Mouse (Mus musculus) forebrain, embryonic 11.5 days (tissue): ENCODE results near the gene Bhlhe40. TPM values are rescaled to one million over a fixed set of nuclear protein-coding genes. Genes with fewer than 3 reads are reported as not detected.

ENCODE experiments used
- ATAC-seq: fragments of 200-750 bp; cut with Nextera tagmentation; replicated peaks from 2 replicates; pipeline ENCODE4 v1.8.0; 2017; ENCODE audit warnings: moderate TSS enrichment; ENCODE audit not compliant: low FRiP score
- DNase-seq: peaks from one replicate; pipeline ENCODE4 v3.0.0-alpha.2; 2017; ENCODE audit warnings: low spot score
- H3K27ac ChIP-seq: fragments of 300-500 bp; sonication (generic); 2 replicates; pipeline ENCODE4 v1.5.1; 2014; ENCODE audit warnings: low read depth, low read length
- H3K27me3 ChIP-seq: fragments of 300-500 bp; sonication (generic); 2 replicates; pipeline ENCODE4 v1.6.1; 2014; ENCODE audit warnings: mild to moderate bottlenecking, low read length, mixed read lengths; ENCODE audit not compliant: control insufficient read depth, insufficient read depth
- H3K36me3 ChIP-seq: fragments of 300-500 bp; sonication (generic); 2 replicates; pipeline ENCODE4 v1.6.1; 2014; ENCODE audit warnings: mild to moderate bottlenecking, low read length, moderate library complexity, mixed read lengths; ENCODE audit not compliant: control insufficient read depth, insufficient read depth
- H3K4me1 ChIP-seq: fragments of 300-500 bp; sonication (generic); replicated peaks from 2 replicates; pipeline ENCODE4 v1.6.1; 2014; ENCODE audit warnings: low read length, mixed read lengths; ENCODE audit not compliant: control insufficient read depth, insufficient read depth
- H3K4me2 ChIP-seq: fragments of 300-500 bp; sonication (generic); 2 replicates; pipeline ENCODE4 v1.6.1; 2014; ENCODE audit warnings: low read depth, mild to moderate bottlenecking, low read length, moderate library complexity, mixed read lengths; ENCODE audit not compliant: severe bottlenecking
- H3K4me3 ChIP-seq: fragments of 300-500 bp; sonication (generic); 2 replicates; pipeline ENCODE4 v1.5.1; 2014; ENCODE audit warnings: low read depth, low read length
- H3K9ac ChIP-seq: fragments of 300-500 bp; sonication (generic); 2 replicates; pipeline ENCODE4 v1.6.1; 2014; ENCODE audit warnings: low read length
- H3K9me3 ChIP-seq: fragments of 300-500 bp; sonication (generic); 2 replicates; pipeline ENCODE4 v1.6.1; 2016; ENCODE audit warnings: low read length, mixed read lengths; ENCODE audit not compliant: control insufficient read depth
- WGBS: fragments of 180-500 bp; shearing (Covaris S2); extraction: QIAGEN DNeasy Blood & Tissue Kit; methylation state at CpG from one replicate; pipeline ENCODE4 v1.1.7; 2014; 5-methylcytosine and 5-hydroxymethylcytosine counted together
- polyA plus RNA-seq: library from polyadenylated mRNA; unstranded; fragments of >200 nt; fragmentation: Nextera tagmentation; extraction: Ambion mirVana; gene quantifications from 2 replicates; pipeline ENCODE4 v1.2.1, GENCODE M21; 2014

Bhlhe40 gene
- polyA plus RNA-seq, 1 experiment from 2014 or later = 6.9 TPM

DNA sequence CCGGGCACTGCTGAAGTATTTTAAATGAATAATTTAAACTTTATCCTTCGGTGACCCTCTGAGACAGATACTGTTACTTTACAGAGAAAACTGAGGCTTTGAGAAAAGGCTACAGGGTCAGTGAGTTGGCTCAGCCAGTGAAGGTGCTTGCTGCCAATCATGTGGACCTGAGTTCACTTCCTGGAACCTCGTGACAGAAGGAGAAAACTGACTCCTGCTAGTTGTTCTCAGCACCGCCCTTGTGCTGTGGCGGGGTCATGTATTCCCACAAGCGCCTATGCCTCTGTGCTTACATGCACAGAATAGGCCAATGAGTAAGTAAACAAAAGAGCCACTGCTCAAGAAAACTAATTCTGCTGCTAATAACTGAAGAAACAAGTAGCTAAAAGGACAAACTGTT is 17.4 kb upstream of the Bhlhe40 start:
- no peaks in the 10 kb centered on the region for H3K27me3 ChIP-seq
- no peak overlapping the region for H3K9ac ChIP-seq
- DNase-seq (no peak), ATAC-seq (no peak)
- H3K9me3 ChIP-seq = no peaks in the 10 kb centered on the region
- WGBS = 70% methylated on average over 6 of the region's 6 CpGs
- H3K27ac ChIP-seq = no peak overlapping the region
- no peak overlapping the region for H3K4me3 ChIP-seq
- H3K4me2 ChIP-seq = no peak overlapping the region
- no peaks in the 10 kb centered on the region for H3K36me3 ChIP-seq
- no peaks in the 10 kb centered on the region for H3K4me1 ChIP-seq

DNA sequence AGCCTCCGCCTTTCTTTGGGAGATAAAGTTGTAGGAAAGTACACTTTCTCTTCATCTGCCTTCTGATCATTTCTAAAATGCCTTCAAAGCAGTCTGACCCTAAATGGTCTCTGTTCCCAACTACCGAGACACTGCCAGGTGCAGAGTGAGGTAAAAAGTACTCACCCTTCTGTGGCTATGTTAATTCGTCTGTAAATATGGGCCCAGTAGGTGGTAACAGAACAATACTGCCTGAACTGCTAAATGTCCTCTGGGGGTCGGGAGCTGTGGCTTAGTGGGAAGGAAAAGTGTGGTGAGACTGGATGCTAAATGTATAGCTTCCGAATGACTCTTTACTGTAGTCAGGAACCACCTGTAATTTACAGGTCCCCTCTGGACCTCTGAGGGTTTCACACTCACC is 16.1 kb upstream of the Bhlhe40 start:
- Histone ChIP-seq H3K4me3 (no peak overlapping the region), H3K36me3 (no peaks in the 10 kb centered on the region), H3K4me1 (no peaks in the 10 kb centered on the region), H3K9me3 (no peaks in the 10 kb centered on the region), H3K27ac (no peak overlapping the region), H3K9ac (no peak overlapping the region), H3K4me2 (no peak overlapping the region), H3K27me3 (no peaks in the 10 kb centered on the region)
- DNase-seq (no peak), ATAC-seq (no peak)
- 45% methylated on average over 5 of the region's 5 CpGs for WGBS

DNA sequence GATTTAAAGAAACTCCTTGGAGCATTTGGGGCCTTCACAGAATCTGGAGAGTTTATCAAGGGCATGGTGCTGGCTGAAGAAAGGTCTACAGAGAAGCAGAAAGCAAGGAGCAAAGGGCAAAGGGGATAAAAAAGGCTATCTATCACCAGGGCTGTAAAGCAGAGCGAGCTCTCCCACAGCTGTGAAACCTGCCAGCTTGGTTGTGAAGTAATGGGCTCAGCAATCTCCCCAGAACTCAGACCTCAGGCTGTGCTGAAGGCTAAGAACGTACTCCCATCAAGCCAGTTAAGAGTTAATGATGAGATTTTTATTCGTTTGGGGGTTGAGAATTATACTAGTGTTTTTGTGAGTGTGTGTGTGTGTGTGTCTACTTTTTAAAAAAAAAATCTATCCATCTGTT is 13.3 kb upstream of the Bhlhe40 start:
- Histone ChIP-seq H3K4me2 (no peak overlapping the region), H3K27ac (no peak overlapping the region), H3K36me3 (no peaks in the 10 kb centered on the region), H3K4me1 (no peaks in the 10 kb centered on the region), H3K9ac (no peak overlapping the region), H3K4me3 (no peak overlapping the region), H3K9me3 (no peaks in the 10 kb centered on the region), H3K27me3 (no peaks in the 10 kb centered on the region)
- DNase-seq (no peak), ATAC-seq (no peak)
- 65% methylated on average over 3 of the region's 3 CpGs for WGBS

DNA sequence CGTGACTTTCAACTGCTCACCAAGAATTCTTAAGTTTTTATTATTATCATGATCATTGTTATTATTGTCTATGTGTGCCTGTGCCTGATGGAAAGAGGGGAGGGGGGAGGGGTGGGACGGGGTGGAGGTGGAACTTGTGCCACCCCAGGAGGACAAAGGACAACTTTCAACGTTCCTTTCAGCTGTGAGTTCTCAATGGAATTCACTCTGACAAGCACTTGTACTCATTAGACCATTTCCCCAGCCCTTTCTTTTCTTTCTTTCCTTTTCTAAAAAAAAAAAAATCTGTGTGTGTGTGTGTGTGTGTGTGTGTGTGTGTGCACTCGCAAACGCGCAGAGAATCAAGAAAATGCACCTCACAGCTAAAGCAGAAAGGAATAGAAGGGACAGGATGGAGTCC is 12.4 kb upstream of the Bhlhe40 start:
- no peaks in the 10 kb centered on the region for H3K36me3 ChIP-seq

DNA sequence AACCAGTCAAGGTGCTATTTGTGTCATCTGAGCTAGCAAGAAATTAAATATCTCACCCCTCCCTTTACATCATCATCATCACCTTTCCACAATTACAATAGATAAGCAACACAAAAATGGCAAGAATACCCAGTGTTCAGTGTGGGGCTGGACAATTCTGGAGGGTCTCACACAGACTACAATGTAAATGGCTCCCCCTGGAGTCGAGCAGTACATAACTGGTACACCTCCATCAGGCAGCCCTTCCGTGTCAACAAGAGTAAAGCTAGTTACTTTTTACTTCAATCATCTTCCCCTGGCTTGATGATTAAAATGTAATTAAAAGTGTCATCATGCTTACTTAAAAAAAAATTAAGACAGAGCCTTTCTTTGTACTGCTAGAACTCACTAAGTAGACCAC is 4.6 kb upstream of the Bhlhe40 start:
- Histone ChIP-seq H3K27ac (no peak overlapping the region), H3K4me3 (no peak overlapping the region), H3K9me3 (no peaks in the 10 kb centered on the region), H3K9ac (no peak overlapping the region), H3K36me3 (no peaks in the 10 kb centered on the region), H3K27me3 (peaks cover under 1% of the 10 kb centered on the region; the same call in 1 of the 2 replicates), H3K4me2 (no peak overlapping the region), H3K4me1 (peaks cover 8% of the 10 kb centered on the region; the same call in 1 of the 2 replicates)
- ATAC-seq (no peak), DNase-seq (no peak)
- WGBS = 49% methylated on average over 2 of the region's 2 CpGs

More for the DNA sequence above, 12.4 kb upstream of the Bhlhe40 start:
- DNase-seq (no peak), ATAC-seq (peak; percentile 76)
- Histone ChIP-seq H3K9me3 (no peaks in the 10 kb centered on the region), H3K4me1 (no peaks in the 10 kb centered on the region), H3K4me3 (no peak overlapping the region), H3K9ac (no peak overlapping the region), H3K27me3 (no peaks in the 10 kb centered on the region), H3K27ac (no peak overlapping the region), H3K4me2 (no peak overlapping the region)
- WGBS = 40% methylated on average over 6 of the region's 6 CpGs

DNA sequence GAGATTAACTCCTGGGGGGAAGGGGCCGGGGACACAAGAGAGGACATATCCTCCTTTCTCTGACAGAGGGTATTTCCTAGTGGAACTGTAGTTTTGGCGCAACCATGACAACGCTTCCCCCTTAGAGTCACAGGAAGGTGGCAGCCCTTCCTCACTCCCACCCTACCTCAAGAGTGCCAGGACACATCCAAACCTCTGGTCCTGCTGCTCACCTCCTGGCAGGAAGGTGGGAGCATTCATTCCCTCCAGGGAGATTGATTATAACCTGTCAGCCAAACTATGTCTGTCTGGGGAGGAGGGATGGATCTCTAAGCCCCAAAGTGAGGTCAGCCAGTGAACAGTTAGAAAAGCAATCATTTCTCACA is 2.4 kb upstream of the Bhlhe40 start:
- H3K4me3 ChIP-seq = no peak overlapping the region
- 58% methylated on average over 3 of the region's 3 CpGs for WGBS
- H3K9ac ChIP-seq = peak overlapping the region; percentile 72

DNA sequence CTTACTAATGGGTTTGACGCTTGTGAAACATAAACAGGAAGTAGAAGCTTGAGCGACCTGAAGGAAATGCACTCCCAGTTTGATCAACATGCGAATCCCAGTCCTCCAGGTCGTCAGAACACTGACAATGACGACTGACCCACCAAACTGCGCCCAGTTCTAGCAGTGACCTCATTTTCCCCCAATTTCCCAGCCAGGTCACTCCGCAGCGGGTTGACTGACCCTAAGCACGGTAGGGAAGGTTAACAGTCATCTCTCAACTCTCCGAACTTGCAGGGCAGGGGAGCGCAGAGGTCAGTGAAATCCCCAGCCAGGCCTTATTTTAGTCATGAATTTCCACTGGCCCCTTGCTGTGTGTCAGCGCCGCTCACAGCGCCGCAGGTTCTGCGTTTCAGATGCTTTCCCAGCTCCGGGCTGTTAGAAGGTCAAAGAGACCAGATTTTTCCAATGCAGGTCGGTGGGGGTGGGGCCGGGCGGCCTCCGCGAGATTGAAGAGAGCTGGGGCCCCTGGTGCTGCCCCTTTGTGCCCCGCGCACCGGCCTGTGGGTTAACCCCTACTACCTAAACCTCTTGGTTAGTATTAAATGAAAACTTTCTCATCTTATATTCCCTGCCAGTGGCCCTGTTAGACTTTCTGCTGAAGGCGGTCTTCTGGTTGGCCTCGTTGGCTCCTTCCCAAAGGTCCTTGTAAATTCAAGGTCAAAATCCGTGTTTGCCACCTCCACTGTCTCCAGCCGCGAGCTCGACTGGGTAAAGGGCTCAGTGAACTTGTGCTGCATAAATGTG is 1.8 kb upstream of the Bhlhe40 start:
- Histone ChIP-seq H3K4me1 (peaks cover 11% of the 10 kb centered on the region; the same call in 1 of the 2 replicates), H3K9ac (peak overlapping the region; percentile 72), H3K27me3 (peaks cover 4% of the 10 kb centered on the region; the same call in 1 of the 2 replicates), H3K4me3 (peak overlapping the region; percentile 55), H3K27ac (peak overlapping the region; percentile 77), H3K36me3 (no peaks in the 10 kb centered on the region), H3K4me2 (peak overlapping the region; percentile 99), H3K9me3 (no peaks in the 10 kb centered on the region)
- ATAC-seq (peak; percentile 4; the same call in 1 of the 2 replicates), DNase-seq (peak; percentile 70)
- WGBS = 1% methylated on average over 31 of the region's 31 CpGs

More for the DNA sequence above, 2.4 kb upstream of the Bhlhe40 start:
- H3K27ac ChIP-seq = no peak overlapping the region
- no peaks in the 10 kb centered on the region for H3K9me3 ChIP-seq
- H3K4me2 ChIP-seq = peak overlapping the region; percentile 99
- ATAC-seq (no peak), DNase-seq (no peak)
- H3K27me3 ChIP-seq = peaks cover 4% of the 10 kb centered on the region; the same call in 1 of the 2 replicates
- H3K4me1 ChIP-seq = peaks cover 11% of the 10 kb centered on the region; the same call in 1 of the 2 replicates
- no peaks in the 10 kb centered on the region for H3K36me3 ChIP-seq

DNA sequence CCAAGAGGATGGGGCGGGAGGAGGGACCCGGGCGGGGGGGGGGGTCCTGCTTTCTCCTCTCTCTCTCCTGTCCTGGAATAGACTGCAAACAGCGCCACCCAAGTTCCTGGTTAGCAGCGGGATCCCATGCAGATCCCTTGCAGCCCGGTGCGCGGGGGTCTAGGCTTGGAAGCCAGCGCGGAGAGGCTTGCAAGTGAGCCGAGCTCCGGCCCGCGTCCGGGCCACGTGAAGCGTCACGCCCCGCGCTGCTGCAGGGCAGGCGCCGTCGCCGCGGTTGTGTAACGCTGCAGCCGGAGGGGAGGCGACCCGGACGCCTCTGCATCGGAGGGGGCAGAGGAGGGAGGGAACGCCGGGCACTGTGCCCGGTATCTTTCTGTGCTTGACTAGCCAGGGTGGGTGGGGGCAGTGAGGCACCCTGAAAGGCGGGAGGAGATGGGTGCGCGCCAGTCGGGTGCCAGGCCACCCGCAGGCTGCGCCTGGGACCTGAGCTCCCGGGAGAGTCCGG is 1.2 kb upstream of the Bhlhe40 start:
- under 1% methylated on average over 34 of the region's 42 CpGs for WGBS
- Histone ChIP-seq H3K27ac (peak overlapping the region; percentile 77), H3K27me3 (peaks cover 4% of the 10 kb centered on the region; the same call in 1 of the 2 replicates), H3K4me1 (peaks cover 11% of the 10 kb centered on the region; the same call in 1 of the 2 replicates), H3K36me3 (no peaks in the 10 kb centered on the region), H3K9me3 (no peaks in the 10 kb centered on the region), H3K4me2 (peak overlapping the region; percentile 99), H3K9ac (peak overlapping the region; percentile 72), H3K4me3 (peak overlapping the region; percentile 55)
- DNase-seq (peak; percentile 92), ATAC-seq (peak; percentile 78)
